Mouse (Mus musculus) G1E (cell line): Measurements from ENCODE around the gene Sfxn5. TPM values are rescaled to one million over a fixed set of nuclear protein-coding genes. Genes with fewer than 3 reads are reported as not detected.

ENCODE experiments used
- ATAC-seq: 2 replicates; pipeline ENCODE4 v1.8.0; 2016; ENCODE audit warnings: mild to moderate bottlenecking; ENCODE audit not compliant: insufficient number of reproducible peaks, poor library complexity, low FRiP score, severe bottlenecking; ENCODE audit errors: extremely low read depth
- DNase-seq: peaks from one replicate; pipeline ENCODE4 v3.0.0; 2012; ENCODE audit warnings: low spot score
- H3K27me3 ChIP-seq: 2 replicates; pipeline ENCODE4 v1.6.1; 2012; ENCODE audit warnings: mild to moderate bottlenecking, low read length, inconsistent platforms; ENCODE audit not compliant: insufficient read depth
- H3K36me3 ChIP-seq: replicated peaks from 2 replicates; pipeline ENCODE3; 2012; ENCODE audit warnings: mild to moderate bottlenecking, inconsistent platforms
- H3K4me1 ChIP-seq: 2 replicates; pipeline ENCODE4 v1.6.1; 2012; ENCODE audit warnings: low read depth, low read length, inconsistent platforms, mixed read lengths; ENCODE audit not compliant: insufficient read depth
- H3K4me3 ChIP-seq: 2 replicates; pipeline ENCODE4 v1.5.1; 2012; ENCODE audit warnings: low read depth, mild to moderate bottlenecking, inconsistent platforms, low read length, moderate library complexity, mixed read lengths
- H3K9me3 ChIP-seq: replicated peaks from 2 replicates; pipeline ENCODE4 v1.6.1; 2012; ENCODE audit warnings: inconsistent platforms
- CTCF ChIP-seq: IDR thresholded peaks from 2 replicates; pipeline ENCODE4 v1.5.1; 2012; ENCODE audit warnings: low read depth, low read length, inconsistent platforms, mixed read lengths
- GATA1 ChIP-seq: IDR thresholded peaks from 2 replicates; pipeline ENCODE4 v1.6.1; 2012; ENCODE audit warnings: borderline replicate concordance, low read length, inconsistent platforms, mixed read lengths
- GATA2 ChIP-seq: IDR thresholded peaks from 2 replicates; pipeline ENCODE4 v1.6.1; 2012; ENCODE audit warnings: low read depth, low read length, inconsistent platforms, borderline replicate concordance
- POLR2AphosphoS5 ChIP-seq: IDR thresholded peaks from 2 replicates; pipeline ENCODE4 v1.6.1; 2012; ENCODE audit warnings: low read depth, low read length, inconsistent platforms; ENCODE audit not compliant: insufficient replicate concordance
- TAL1 ChIP-seq: conservative IDR thresholded peaks from 2 replicates; pipeline ENCODE4 v1.6.1; 2012; ENCODE audit warnings: low read depth, low read length, inconsistent platforms, mixed read lengths
- polyA plus RNA-seq: library from polyadenylated mRNA; stranded (reverse); fragments of >175 nt; gene quantifications from 2 replicates; pipeline ENCODE4 v1.2.3, GENCODE M21; 2012
- total RNA-seq, 2 experiments: library from RNA; stranded (forward) in 1 of 2; stranded (reverse) in 1 of 2; fragments of 200-1000 nt in 1 of 2; fragments of >200 nt in 1 of 2; fragmentation: Nextera tagmentation in 1 of 2; gene quantifications; 2 replicates each; pipeline ENCODE4 v1.2.3; 2014 to 2017

Gene Sfxn5
- total and polyA plus RNA-seq, 3 experiments: 0.04 to 0.38 TPM; not detected in 1

GRCm38 (mm10) chr6:85266060-85266459, 67.2 kb downstream of the Sfxn5 start:
- DNase-seq (no peak), ATAC-seq (no peak)
- TF ChIP-seq GATA1 (no peak), GATA2 (no peak), POLR2AphosphoS5 (no peak), CTCF (no peak), TAL1 (no peak)
- H3K27me3 ChIP-seq: peaks cover 5% of the 10 kb centered on the region; the same call in 1 of the 2 replicates
- no peaks in the 10 kb centered on the region for H3K9me3 ChIP-seq
- no peak overlapping the region for H3K4me3 ChIP-seq
- H3K36me3 ChIP-seq: no peaks in the 10 kb centered on the region
- H3K4me1 ChIP-seq: no peaks in the 10 kb centered on the region

DNA sequence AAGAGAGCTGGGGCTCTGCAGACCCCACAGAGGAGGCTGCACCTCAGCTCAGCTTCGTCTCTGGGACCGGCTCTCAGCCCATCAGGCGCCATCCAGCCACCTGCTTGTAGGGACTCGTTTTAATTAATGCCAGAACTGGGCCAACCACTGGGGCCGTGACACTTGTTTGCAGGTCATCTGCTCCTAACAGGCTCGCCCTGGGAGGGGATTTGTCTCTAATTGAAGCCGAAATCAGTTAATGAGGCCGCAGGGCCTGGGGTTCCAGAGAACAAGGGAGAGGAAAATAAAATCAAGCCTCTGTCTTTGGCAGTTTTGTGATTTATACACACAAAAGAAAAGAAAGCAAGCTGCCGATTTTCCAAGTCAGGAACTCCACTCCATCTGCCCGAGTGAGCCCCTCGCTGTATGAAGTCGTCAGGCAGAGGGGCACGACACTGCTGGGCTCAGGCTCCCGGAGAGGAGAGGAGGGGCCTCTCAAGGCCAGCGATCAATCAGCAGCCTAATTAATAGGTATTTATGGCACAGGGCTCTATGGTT, 68.2 kb downstream of the Sfxn5 start:
- ATAC-seq (no peak), DNase-seq (no peak)
- no peak for TF ChIP-seq GATA2
- no peak for TF ChIP-seq CTCF
- no peak for TF ChIP-seq POLR2AphosphoS5
- TF ChIP-seq GATA1: no peak
- TF ChIP-seq TAL1: no peak
- H3K36me3 ChIP-seq: no peaks in the 10 kb centered on the region
- peaks cover 6% of the 10 kb centered on the region; the same call in 1 of the 2 replicates for H3K27me3 ChIP-seq
- no peaks in the 10 kb centered on the region for H3K4me1 ChIP-seq
- H3K9me3 ChIP-seq: no peaks in the 10 kb centered on the region
- no peak overlapping the region for H3K4me3 ChIP-seq

DNA sequence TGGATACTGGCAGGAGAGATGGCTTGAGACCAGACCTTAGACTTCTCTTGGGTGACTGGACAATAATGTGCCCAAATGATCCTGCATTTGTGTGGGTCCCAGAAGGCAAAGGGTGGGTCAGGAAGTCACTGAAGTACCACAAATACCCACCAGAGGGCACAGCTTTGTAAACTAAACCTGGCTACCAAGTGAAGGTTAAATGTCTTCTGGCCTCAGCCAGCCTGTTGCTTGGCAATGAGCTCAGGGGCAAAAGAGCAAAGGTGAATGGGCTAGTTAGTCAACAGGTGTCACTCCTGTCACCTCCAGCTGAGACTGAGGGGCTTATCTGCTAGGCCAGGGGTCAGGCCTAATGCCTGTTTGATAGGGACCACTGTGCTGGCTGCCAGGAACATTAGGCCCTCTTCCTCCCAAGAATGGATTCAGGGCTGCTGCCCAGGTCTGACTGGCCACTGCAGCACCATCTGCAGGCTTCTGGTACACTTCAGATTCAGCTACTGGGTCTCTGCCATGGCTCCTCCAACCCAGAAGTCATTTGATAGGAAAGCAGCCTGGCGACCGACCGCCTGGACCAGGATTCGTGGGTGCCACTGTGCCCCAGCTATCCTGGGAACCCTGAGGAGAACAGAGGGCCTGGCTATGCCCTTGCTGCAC, 70.2 kb downstream of the Sfxn5 start:
- Histone ChIP-seq H3K36me3 (no peaks in the 10 kb centered on the region), H3K4me1 (no peaks in the 10 kb centered on the region), H3K27me3 (peaks cover 10% of the 10 kb centered on the region; the same call in 1 of the 2 replicates), H3K4me3 (no peak overlapping the region), H3K9me3 (no peaks in the 10 kb centered on the region)
- ATAC-seq: no peak
- TF ChIP-seq GATA1 (no peak), CTCF (no peak), POLR2AphosphoS5 (no peak), TAL1 (no peak), GATA2 (no peak)
- DNase-seq: peak; percentile 22

DNA sequence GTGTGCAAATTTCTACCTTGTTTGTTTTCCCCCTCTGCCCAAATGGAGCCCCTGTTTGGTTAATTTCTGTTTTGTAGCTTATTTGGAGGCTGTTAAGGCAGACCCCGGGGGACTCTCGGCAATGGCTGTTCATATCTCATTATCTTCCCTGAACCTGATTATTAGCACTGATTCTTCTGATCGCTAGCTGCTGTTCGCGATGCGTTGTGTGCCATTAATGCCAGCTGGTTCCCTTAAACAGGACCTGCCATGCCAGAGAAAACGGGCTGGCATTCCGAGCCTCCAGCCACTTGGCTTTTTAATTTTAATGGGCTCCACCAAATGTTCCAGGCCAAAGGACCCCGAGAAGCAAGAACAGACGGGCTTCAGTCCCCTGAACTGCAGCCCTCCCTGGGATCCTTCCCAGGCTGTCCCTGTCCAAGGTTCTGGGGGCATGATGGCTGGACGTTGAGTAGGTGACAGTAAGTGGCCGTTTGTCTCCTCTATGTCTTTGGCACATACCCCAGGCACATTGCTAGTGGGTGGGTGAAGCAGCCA, 74.1 kb downstream of the Sfxn5 start:
- H3K4me1 ChIP-seq: no peaks in the 10 kb centered on the region
- no peak for ATAC-seq
- TF ChIP-seq POLR2AphosphoS5: no peak
- no peak for TF ChIP-seq GATA2
- TF ChIP-seq GATA1: no peak
- no peak for TF ChIP-seq CTCF
- H3K27me3 ChIP-seq: peaks cover 8% of the 10 kb centered on the region; the same call in 1 of the 2 replicates
- no peaks in the 10 kb centered on the region for H3K36me3 ChIP-seq
- no peaks in the 10 kb centered on the region for H3K9me3 ChIP-seq
- no peak for DNase-seq
- no peak overlapping the region for H3K4me3 ChIP-seq

DNA sequence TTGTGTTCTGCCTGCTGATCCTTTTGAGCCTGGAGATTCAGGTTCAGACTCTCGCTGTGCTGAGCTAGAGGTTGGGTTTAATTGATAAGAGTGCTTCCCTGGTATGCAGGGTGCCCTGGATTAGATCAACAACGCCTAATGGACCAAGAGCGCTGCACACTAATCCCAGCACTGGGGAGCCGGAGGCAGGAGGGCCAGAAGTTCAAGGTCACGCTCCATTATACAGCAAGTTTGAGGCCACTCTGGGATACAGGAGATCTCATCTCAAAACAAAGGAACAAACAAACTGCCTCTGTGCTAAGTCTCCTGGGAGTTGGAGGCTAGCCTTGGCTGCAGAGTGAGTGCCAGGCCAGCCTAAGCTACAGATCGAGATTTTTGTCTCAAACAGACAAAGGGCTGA, 77.6 kb downstream of the Sfxn5 start:
- no peaks in the 10 kb centered on the region for H3K4me1 ChIP-seq
- no peak overlapping the region for H3K4me3 ChIP-seq
- no peak for TF ChIP-seq GATA2
- no peak for TF ChIP-seq TAL1
- TF ChIP-seq POLR2AphosphoS5: no peak
- TF ChIP-seq CTCF: no peak
- TF ChIP-seq GATA1: no peak
- DNase-seq (no peak), ATAC-seq (no peak)
- peaks cover 12% of the 10 kb centered on the region; the same call in 1 of the 2 replicates for H3K27me3 ChIP-seq
- H3K36me3 ChIP-seq: no peaks in the 10 kb centered on the region
- no peaks in the 10 kb centered on the region for H3K9me3 ChIP-seq

GRCm38 (mm10) chr6:85253994-85254541, 79.2 kb downstream of the Sfxn5 start:
- ATAC-seq: no peak
- no peaks in the 10 kb centered on the region for H3K9me3 ChIP-seq
- H3K4me3 ChIP-seq: no peak overlapping the region
- peaks cover 9% of the 10 kb centered on the region; the same call in 1 of the 2 replicates for H3K27me3 ChIP-seq
- no peaks in the 10 kb centered on the region for H3K4me1 ChIP-seq
- TF ChIP-seq GATA1 (no peak), TAL1 (no peak), CTCF (no peak), GATA2 (no peak), POLR2AphosphoS5 (no peak)
- no peaks in the 10 kb centered on the region for H3K36me3 ChIP-seq
- no peak for DNase-seq
